Comparison of ENCODE assay signal across 23 mouse cellular contexts in genomic region chr1:87271596-87271995, GRCm38 (mm10). TPM values are rescaled to one million over a fixed set of nuclear protein-coding genes. Genes with fewer than 3 reads are reported as not detected.
A peak's percentile ranks its signal among the peaks of the same experiment; 100 is the strongest.
DNase-seq lines count a peak whose midpoint lies in the region; ATAC-seq and TF ChIP-seq lines count a peak whose summit lies in the region.
"Had no signal": no experiment of that assay in that cellular context is flagged by ENCODE, and none has a peak within 500 bp of the region (broad histone marks: within the 10 kb centered on the region; RNA-seq: fewer than 3 reads in every experiment).

No protein-coding gene starts in this region.

- intact Hi-C loops in gastrocnemius, adult 2 months (cut with DNase I), result loop anchor here (5.0 kb wide), 1 partner anchor 56 kb away; the partner anchor contains the start of gene Gigyf2

- no peak for DNase-seq in gastrocnemius, adult 2 months
- no peak for DNase-seq in gastrocnemius, adult 8-10 months (ENCODE audit: low spot score in 2 of 2)
- no peak for DNase-seq in testis, postnatal 14 days (ENCODE audit: low spot score)
- no peak for DNase-seq in layer of hippocampus, adult 9-11 months
- no peak for DNase-seq in liver, embryonic 11.5 days (ENCODE audit: low spot score)
- DNase-seq: B cell, adult 2 months; cerebellum, adult 11-12 months; cerebellum, postnatal 14 days; forebrain, postnatal 0 days; kidney, adult 9 months; left cerebral cortex, postnatal 4 days; lung, postnatal 4 days; thymus, postnatal 36 days had no signal

- TF ChIP-seq CTCF in gastrocnemius, adult 2 months (IDR thresholded peaks at IDR 0.05), result no peak
- no peak for TF ChIP-seq CTCF in testis, adult 2 months (IDR thresholded peaks at IDR 0.05; ENCODE audit: control insufficient read depth, insufficient read depth, insufficient replicate concordance, low read depth, low read length)

- H3K4me2 ChIP-seq in limb, embryonic 12.5 days, result peak overlapping the region; percentile 46
- no peak overlapping the region for H3K4me2 ChIP-seq in liver, embryonic 11.5 days
- H3K4me2 ChIP-seq: hindbrain, embryonic 15.5 days; liver, embryonic 15.5 days; midbrain, embryonic 15.5 days had no signal

- 67% methylated on average over 1 of the region's 1 CpGs for WGBS in limb, embryonic 12.5 days
- WGBS in liver, embryonic 11.5 days, result 64% methylated on average over 1 of the region's 1 CpGs

- H3K9ac ChIP-seq in limb, embryonic 12.5 days (replicated peaks), result no peak overlapping the region
- H3K9ac ChIP-seq in liver, embryonic 11.5 days (ENCODE audit: low read depth, low read length), result no peak overlapping the region
- H3K9ac ChIP-seq: forebrain, postnatal 0 days; hindbrain, embryonic 15.5 days; intestine, embryonic 15.5 days; liver, embryonic 15.5 days; midbrain, embryonic 15.5 days had no signal

- no peak overlapping the region for H3K4me3 ChIP-seq in gastrocnemius, adult 2 months
- no peak overlapping the region for H3K4me3 ChIP-seq in testis, adult 2 months (ENCODE audit: control insufficient read depth, low read depth, low read length)
- no peak overlapping the region for H3K4me3 ChIP-seq in limb, embryonic 12.5 days (replicated peaks)
- no peak overlapping the region for H3K4me3 ChIP-seq in liver, embryonic 11.5 days (ENCODE audit: low read depth, low read length)
- H3K4me3 ChIP-seq: hindbrain, embryonic 15.5 days; intestine, embryonic 15.5 days; left cerebral cortex, adult 2 months; liver, embryonic 15.5 days; midbrain, embryonic 15.5 days had no signal

- H3K4me1 ChIP-seq in testis, adult 2 months (ENCODE audit: control insufficient read depth, insufficient read depth, low read length), result peaks cover 9% of the 10 kb centered on the region
- peaks cover 24% of the 10 kb centered on the region for H3K4me1 ChIP-seq in limb, embryonic 12.5 days (replicated peaks)
- no peaks in the 10 kb centered on the region for H3K4me1 ChIP-seq in liver, embryonic 11.5 days (replicated peaks; ENCODE audit: control insufficient read depth, insufficient read depth, low read length)
- H3K4me1 ChIP-seq: liver, embryonic 15.5 days had no signal

- no peak for TF ChIP-seq POLR2A in testis, adult 2 months (IDR thresholded peaks at IDR 0.05; ENCODE audit: control insufficient read depth, low read depth, low read length)

- no peaks in the 10 kb centered on the region for H3K9me3 ChIP-seq in limb, embryonic 12.5 days
- no peaks in the 10 kb centered on the region for H3K9me3 ChIP-seq in liver, embryonic 11.5 days (ENCODE audit: control insufficient read depth, low read length)
- H3K9me3 ChIP-seq: G1E; hindbrain, embryonic 15.5 days; intestine, embryonic 15.5 days; liver, embryonic 15.5 days; midbrain, embryonic 15.5 days had no signal

- ATAC-seq in limb, embryonic 12.5 days (ENCODE audit: insufficient number of reproducible peaks, insufficient read depth, low FRiP score, low TSS enrichment, low read depth), result no peak
- ATAC-seq in liver, embryonic 11.5 days (replicated peaks; ENCODE audit: low FRiP score), result no peak
- ATAC-seq: midbrain, embryonic 15.5 days had no signal

- H3K36me3 ChIP-seq in testis, adult 2 months (ENCODE audit: control insufficient read depth, insufficient read depth, low read length), result no peaks in the 10 kb centered on the region
- H3K36me3 ChIP-seq in limb, embryonic 12.5 days, result no peaks in the 10 kb centered on the region
- H3K36me3 ChIP-seq in liver, embryonic 11.5 days (ENCODE audit: control insufficient read depth, insufficient read depth, low read length), result no peaks in the 10 kb centered on the region
- H3K36me3 ChIP-seq: G1E; hindbrain, embryonic 15.5 days; intestine, embryonic 15.5 days; liver, embryonic 15.5 days; midbrain, embryonic 15.5 days had no signal

- H3K27me3 ChIP-seq in testis, adult 2 months (ENCODE audit: control insufficient read depth, insufficient read depth, low read length), result no peaks in the 10 kb centered on the region
- H3K27me3 ChIP-seq in limb, embryonic 12.5 days, result peaks cover 30% of the 10 kb centered on the region
- H3K27me3 ChIP-seq in liver, embryonic 11.5 days (replicated peaks; ENCODE audit: control insufficient read depth, insufficient read depth, low read length), result peaks cover 34% of the 10 kb centered on the region
- H3K27me3 ChIP-seq: CH12.LX had no signal

- H3K27ac ChIP-seq in gastrocnemius, adult 2 months, result peak overlapping the region; percentile 86
- H3K27ac ChIP-seq in testis, adult 2 months (ENCODE audit: control insufficient read depth, insufficient read depth, low read depth, low read length), result peak overlapping the region; percentile 18
- H3K27ac ChIP-seq in limb, embryonic 12.5 days, result peak overlapping the region; percentile 72
- H3K27ac ChIP-seq in liver, embryonic 11.5 days (ENCODE audit: low read depth, low read length), result no peak overlapping the region
- H3K27ac ChIP-seq: left cerebral cortex, adult 2 months; liver, embryonic 15.5 days had no signal

RNA-seq across cellular contexts. Expression of gene Efhd1, which starts 7.4 kb away (rescaled TPM):
- 1 to 10 TPM; 3.7 to 7.4 TPM for total RNA-seq in gastrocnemius, adult 2 months (2021)
- total RNA-seq in gastrocnemius, adult 8-10 months (2022), result 1 to 10 TPM; 1.7 to 3.4 (median 2.9) TPM
- 418 and 483 TPM in 2 replicates for polyA plus RNA-seq in testis, adult 2 months (2012; rRNA removed)
- 0.37 and 0.43 TPM in 2 replicates for polyA plus RNA-seq in limb, embryonic 12.5 days (2016; fragmentation: Nextera tagmentation; extraction: Ambion mirVana)
- not detected in 2 replicates for polyA plus RNA-seq in liver, embryonic 11.5 days (2014; fragmentation: Nextera tagmentation; extraction: Ambion mirVana)
- total RNA-seq: megakaryocyte-erythroid progenitor cell, adult 5-6 weeks had no signal
- polyA plus RNA-seq: G1E had no signal

RNA-seq across cellular contexts. Expression of gene Gigyf2, which starts 55.2 kb away (rescaled TPM):
- total RNA-seq in gastrocnemius, adult 2 months (2021), result 10 to 100 TPM; 38.2 to 40.2 TPM
- 10 to 100 TPM; 33.1 to 40.4 (median 39.0) TPM for total RNA-seq in gastrocnemius, adult 8-10 months (2022)
- polyA plus RNA-seq in testis, adult 2 months (2012; rRNA removed), result 63.6 and 74.0 TPM in 2 replicates
- 57.5 and 62.5 TPM in 2 replicates for polyA plus RNA-seq in limb, embryonic 12.5 days (2016; fragmentation: Nextera tagmentation; extraction: Ambion mirVana)
- 35.1 and 40.4 TPM in 2 replicates for polyA plus RNA-seq in liver, embryonic 11.5 days (2014; fragmentation: Nextera tagmentation; extraction: Ambion mirVana)

RNA-seq across cellular contexts. Expression of gene Eif4e2, which starts 57.9 kb away (rescaled TPM):
- total RNA-seq in gastrocnemius, adult 2 months (2021), result 10 to 100 TPM; 53.0 to 57.0 TPM
- total RNA-seq in gastrocnemius, adult 8-10 months (2022), result 10 to 100 TPM; 51.7 to 54.8 (median 53.8) TPM
- 127 and 132 TPM in 2 replicates for polyA plus RNA-seq in testis, adult 2 months (2012; rRNA removed)
- 170 and 171 TPM in 2 replicates for polyA plus RNA-seq in limb, embryonic 12.5 days (2016; fragmentation: Nextera tagmentation; extraction: Ambion mirVana)
- 151 and 152 TPM in 2 replicates for polyA plus RNA-seq in liver, embryonic 11.5 days (2014; fragmentation: Nextera tagmentation; extraction: Ambion mirVana)

Comparison
In these comparisons a context has a peak if more than half of its experiments do, and no peak if none do; other contexts are left out.
1. RNA of gene Efhd1, which starts 7.4 kb away (polyA plus RNA-seq): 418 to 483 TPM in testis, adult 2 months; 0.37 to 0.43 TPM in limb, embryonic 12.5 days and not detected in liver, embryonic 11.5 days; every median in the first group is over 100 times any median in the second.